ENCODE assay signal across 15 mouse cellular contexts in genomic region chr2:93220447-93220846, GRCm38 (mm10). TPM values are rescaled to one million over a fixed set of nuclear protein-coding genes. Genes with fewer than 3 reads are reported as not detected.
DNase-seq lines count a peak whose midpoint lies in the region; ATAC-seq and TF ChIP-seq lines count a peak whose summit lies in the region.
"Had no signal": no experiment of that assay in that cellular context is flagged by ENCODE, and none has a peak within 500 bp of the region (broad histone marks: within the 10 kb centered on the region; RNA-seq: fewer than 3 reads in every experiment).

No protein-coding gene starts in this region.

- no peak for TF ChIP-seq EP300 in heart, adult 2 months (IDR thresholded peaks at IDR 0.05; ENCODE audit: insufficient read depth, low read depth, low read length)
- no peak for TF ChIP-seq EP300 in liver, postnatal 0 days (IDR thresholded peaks at IDR 0.05; ENCODE audit: low read depth)

- TF ChIP-seq POLR2A in heart, adult 2 months (IDR thresholded peaks at IDR 0.05; ENCODE audit: insufficient read depth, low read depth, low read length), result no peak

- no peak overlapping the region for H3K4me2 ChIP-seq in heart, embryonic 11.5 days
- no peak overlapping the region for H3K4me2 ChIP-seq in liver, postnatal 0 days (ENCODE audit: low read depth, low read length)
- H3K4me2 ChIP-seq in liver, embryonic 12.5 days, result no peak overlapping the region
- H3K4me2 ChIP-seq in embryonic facial prominence, embryonic 11.5 days (ENCODE audit: low read depth, low read length), result no peak overlapping the region

- H3K79me2 ChIP-seq in heart, adult 2 months (replicated peaks; ENCODE audit: control insufficient read depth, insufficient read depth, low read length), result no peaks in the 10 kb centered on the region

- no peak for DNase-seq in heart, adult 2 months
- DNase-seq in liver, postnatal 0 days, result no peak
- peak; percentile 7 for DNase-seq in NIH3T3 (ENCODE audit: low read depth)
- no peak for DNase-seq in embryonic facial prominence, embryonic 11.5 days (ENCODE audit: low spot score)
- DNase-seq in frontal cortex, postnatal 10 days (ENCODE audit: low spot score in 2 of 2), result no peak
- DNase-seq: cerebellum, postnatal 36 days; gastrocnemius, postnatal 10 days; heart, postnatal 14 days; kidney, adult 9 months; layer of hippocampus, postnatal 36 days; right cerebral cortex, postnatal 14 days; thymus, postnatal 36 days had no signal

- H3K9me3 ChIP-seq in heart, embryonic 11.5 days (replicated peaks; ENCODE audit: control insufficient read depth, low read length), result no peaks in the 10 kb centered on the region
- no peaks in the 10 kb centered on the region for H3K9me3 ChIP-seq in liver, postnatal 0 days (ENCODE audit: low read length)
- H3K9me3 ChIP-seq in liver, embryonic 12.5 days (replicated peaks), result no peaks in the 10 kb centered on the region
- H3K9me3 ChIP-seq in embryonic facial prominence, embryonic 11.5 days (replicated peaks; ENCODE audit: control insufficient read depth, low read length), result no peaks in the 10 kb centered on the region

- no peak for ATAC-seq in heart, embryonic 11.5 days (replicated peaks; ENCODE audit: insufficient number of reproducible peaks, low FRiP score, low TSS enrichment)
- ATAC-seq in liver, postnatal 0 days, result no peak
- no peak for ATAC-seq in liver, embryonic 12.5 days
- no peak for ATAC-seq in embryonic facial prominence, embryonic 11.5 days (replicated peaks; ENCODE audit: insufficient number of reproducible peaks, low FRiP score, low TSS enrichment, low read depth)

- no peak overlapping the region for H3K27ac ChIP-seq in heart, adult 2 months
- no peak overlapping the region for H3K27ac ChIP-seq in heart, embryonic 11.5 days (ENCODE audit: low read depth, low read length)
- no peak overlapping the region for H3K27ac ChIP-seq in liver, postnatal 0 days (ENCODE audit: low read depth)
- no peak overlapping the region for H3K27ac ChIP-seq in liver, embryonic 12.5 days
- no peak overlapping the region for H3K27ac ChIP-seq in embryonic facial prominence, embryonic 11.5 days (replicated peaks; ENCODE audit: low read depth, low read length)

- WGBS in heart, adult 2 months, result 87% methylated on average over 5 of the region's 5 CpGs
- WGBS in heart, embryonic 11.5 days (ENCODE audit: insufficient replicate concordance), result 64% methylated on average over 5 of the region's 5 CpGs
- 65% methylated on average over 5 of the region's 5 CpGs for WGBS in liver, postnatal 0 days (ENCODE audit: insufficient replicate concordance)
- WGBS in liver, embryonic 12.5 days (ENCODE audit: insufficient replicate concordance), result 61% methylated on average over 5 of the region's 5 CpGs
- 61% methylated on average over 5 of the region's 5 CpGs for WGBS in embryonic facial prominence, embryonic 11.5 days

- no peaks in the 10 kb centered on the region for H3K36me3 ChIP-seq in heart, adult 2 months (ENCODE audit: control insufficient read depth, insufficient read depth, low read length)
- H3K36me3 ChIP-seq in heart, embryonic 11.5 days (ENCODE audit: control insufficient read depth, insufficient read depth, low read length), result 0 out of 2 replicates have a peak, but pooled peaks cover 3% of the 10 kb centered on the region
- H3K36me3 ChIP-seq in liver, postnatal 0 days (replicated peaks; ENCODE audit: insufficient read depth, low read length), result no peaks in the 10 kb centered on the region
- H3K36me3 ChIP-seq in liver, embryonic 12.5 days, result no peaks in the 10 kb centered on the region
- no peaks in the 10 kb centered on the region for H3K36me3 ChIP-seq in embryonic facial prominence, embryonic 11.5 days (replicated peaks; ENCODE audit: control insufficient read depth, insufficient read depth, low read depth, low read length)

- H3K4me3 ChIP-seq in heart, adult 2 months, result no peak overlapping the region
- H3K4me3 ChIP-seq in heart, embryonic 11.5 days (ENCODE audit: low read depth, low read length), result no peak overlapping the region
- H3K4me3 ChIP-seq in liver, postnatal 0 days (ENCODE audit: low read depth, low read length), result no peak overlapping the region
- no peak overlapping the region for H3K4me3 ChIP-seq in liver, embryonic 12.5 days
- H3K4me3 ChIP-seq in embryonic facial prominence, embryonic 11.5 days (ENCODE audit: low read depth, low read length), result no peak overlapping the region
- H3K4me3 ChIP-seq: erythroblast, embryonic 14.5 days had no signal

- intact Hi-C loops in heart, adult 2 months (cut with DNase I), result loop anchor here (10.0 kb wide), 1 partner anchor 434 kb away; no protein-coding TSS in a partner anchor

- no peak overlapping the region for H3K9ac ChIP-seq in heart, adult 2 months (ENCODE audit: low read depth, low read length)
- no peak overlapping the region for H3K9ac ChIP-seq in heart, embryonic 11.5 days (ENCODE audit: low read depth, low read length)
- no peak overlapping the region for H3K9ac ChIP-seq in liver, postnatal 0 days (replicated peaks)
- no peak overlapping the region for H3K9ac ChIP-seq in liver, embryonic 12.5 days
- H3K9ac ChIP-seq in embryonic facial prominence, embryonic 11.5 days (replicated peaks; ENCODE audit: low read length), result 0 out of 2 replicates have a peak overlapping the region, but pooled peaks have one; percentile 2

- TF ChIP-seq CTCF in heart, adult 2 months (IDR thresholded peaks at IDR 0.05), result peak; percentile 39
- 0 out of 2 replicates have a peak, but pooled peaks have one; percentile 10 for TF ChIP-seq CTCF in liver, postnatal 0 days (IDR thresholded peaks at IDR 0.05; ENCODE audit: low read depth)

- peaks cover 5% of the 10 kb centered on the region for H3K4me1 ChIP-seq in heart, adult 2 months (ENCODE audit: control insufficient read depth, insufficient read depth, low read length)
- peaks cover 13% of the 10 kb centered on the region for H3K4me1 ChIP-seq in heart, embryonic 11.5 days (ENCODE audit: control insufficient read depth, insufficient read depth, low read length)
- no peaks in the 10 kb centered on the region for H3K4me1 ChIP-seq in liver, postnatal 0 days (ENCODE audit: insufficient read depth)
- peaks cover 6% of the 10 kb centered on the region; the same call in 1 of the 2 replicates for H3K4me1 ChIP-seq in liver, embryonic 12.5 days
- peaks cover 4% of the 10 kb centered on the region for H3K4me1 ChIP-seq in embryonic facial prominence, embryonic 11.5 days (ENCODE audit: control insufficient read depth, insufficient read depth, low read length)

- H3K27me3 ChIP-seq in heart, adult 2 months (ENCODE audit: control insufficient read depth, insufficient read depth, low read length), result no peaks in the 10 kb centered on the region
- no peaks in the 10 kb centered on the region for H3K27me3 ChIP-seq in heart, embryonic 11.5 days (ENCODE audit: control insufficient read depth, insufficient read depth, low read length)
- H3K27me3 ChIP-seq in liver, postnatal 0 days (ENCODE audit: insufficient read depth, low read length), result no peaks in the 10 kb centered on the region
- H3K27me3 ChIP-seq in liver, embryonic 12.5 days (replicated peaks), result no peaks in the 10 kb centered on the region
- H3K27me3 ChIP-seq in embryonic facial prominence, embryonic 11.5 days (ENCODE audit: control insufficient read depth, insufficient read depth, low read length), result no peaks in the 10 kb centered on the region

RNA-seq across cellular contexts. Expression of gene Trp53i11, which starts 33.1 kb away (rescaled TPM):
- total RNA-seq in heart, adult 2 months (2021), result 10 to 100 TPM; 25.2 to 33.2 TPM
- 34.4 and 42.7 TPM in 2 replicates for polyA plus RNA-seq in heart, adult 2 months (2012; rRNA removed)
- 23.6 and 27.7 TPM in 2 replicates for polyA plus RNA-seq in heart, embryonic 11.5 days (2014; fragmentation: Nextera tagmentation; extraction: Ambion mirVana)
- polyA plus RNA-seq in liver, postnatal 0 days (2015; fragmentation: Nextera tagmentation; extraction: Ambion mirVana), result 4.0 and 5.7 TPM in 2 replicates
- 2.6 and 3.2 TPM in 2 replicates for polyA plus RNA-seq in liver, embryonic 12.5 days (2016; fragmentation: Nextera tagmentation; extraction: Ambion mirVana)
- polyA plus RNA-seq in embryonic facial prominence, embryonic 11.5 days (2014; fragmentation: Nextera tagmentation; extraction: Ambion mirVana), result 53.6 and 69.0 TPM in 2 replicates
